Mouse (Mus musculus) forebrain, postnatal 0 days (tissue): ENCODE data around the gene Dbx1. TPM values are rescaled to one million over a fixed set of nuclear protein-coding genes. Genes with fewer than 3 reads are reported as not detected.

Experiments used
- ATAC-seq: fragments of 200-750 bp; cut with Nextera tagmentation; 2 replicates; pipeline ENCODE4 v1.8.0; 2017; ENCODE audit warnings: mild to moderate bottlenecking, moderate library complexity
- DNase-seq: peaks from one replicate; pipeline ENCODE4 v3.0.0-alpha.2; 2015
- H3K27ac ChIP-seq: fragments of 300-500 bp; sonication (generic); 2 replicates; pipeline ENCODE4 v1.5.1; 2014; ENCODE audit warnings: low read depth, mild to moderate bottlenecking, antibody characterized with exemption, low read length, moderate library complexity, mixed read lengths
- H3K27me3 ChIP-seq: fragments of 300-500 bp; sonication (generic); 2 replicates; pipeline ENCODE4 v1.6.1; 2014; ENCODE audit warnings: mild to moderate bottlenecking, low read length, mixed read lengths; ENCODE audit not compliant: insufficient read depth
- H3K36me3 ChIP-seq: fragments of 300-500 bp; sonication (generic); 2 replicates; pipeline ENCODE4 v1.6.1; 2014; ENCODE audit warnings: mild to moderate bottlenecking, moderate library complexity; ENCODE audit not compliant: insufficient read depth
- H3K4me1 ChIP-seq: fragments of 300-500 bp; sonication (generic); 2 replicates; pipeline ENCODE4 v1.6.1; 2014; ENCODE audit warnings: antibody characterized with exemption; ENCODE audit not compliant: insufficient read depth
- H3K4me2 ChIP-seq: fragments of 300-500 bp; sonication (generic); 2 replicates; pipeline ENCODE4 v1.6.1; 2014; ENCODE audit warnings: low read depth, mild to moderate bottlenecking, moderate library complexity
- H3K4me3 ChIP-seq: fragments of 300-500 bp; sonication (generic); 2 replicates; pipeline ENCODE4 v1.5.1; 2014; ENCODE audit warnings: low read depth, low read length, mixed read lengths
- H3K9ac ChIP-seq: fragments of 300-500 bp; sonication (generic); 2 replicates; pipeline ENCODE4 v1.6.1; 2014; ENCODE audit warnings: mild to moderate bottlenecking
- H3K9me3 ChIP-seq: fragments of 300-500 bp; sonication (generic); 2 replicates; pipeline ENCODE4 v1.6.1; 2016; ENCODE audit warnings: low read length
- CTCF ChIP-seq: sonication (generic); IDR thresholded peaks from 2 replicates; pipeline ENCODE4 v1.5.1; 2016; ENCODE audit warnings: antibody characterized with exemption, control low read depth, low read depth
- WGBS: fragments of 180-500 bp; shearing (Covaris S2); extraction: QIAGEN DNeasy Blood & Tissue Kit; methylation state at CpG from one replicate; pipeline ENCODE4 v1.1.7; 2014; 5-methylcytosine and 5-hydroxymethylcytosine counted together
- polyA plus RNA-seq: library from polyadenylated mRNA; unstranded; fragments of >200 nt; fragmentation: Nextera tagmentation; extraction: Ambion mirVana; gene quantifications from 2 replicates; pipeline ENCODE4 v1.2.1, GENCODE M21; 2015
- total RNA-seq: library from RNA; depleted of rRNA; stranded (reverse); fragments of >200 nt; gene quantifications from 2 replicates; pipeline ENCODE4 v1.2.3, GENCODE M21; 2014

Dbx1 gene
- total and polyA plus RNA-seq, 2 experiments from 2014 or later: 0.33 to 0.61 TPM

DNA sequence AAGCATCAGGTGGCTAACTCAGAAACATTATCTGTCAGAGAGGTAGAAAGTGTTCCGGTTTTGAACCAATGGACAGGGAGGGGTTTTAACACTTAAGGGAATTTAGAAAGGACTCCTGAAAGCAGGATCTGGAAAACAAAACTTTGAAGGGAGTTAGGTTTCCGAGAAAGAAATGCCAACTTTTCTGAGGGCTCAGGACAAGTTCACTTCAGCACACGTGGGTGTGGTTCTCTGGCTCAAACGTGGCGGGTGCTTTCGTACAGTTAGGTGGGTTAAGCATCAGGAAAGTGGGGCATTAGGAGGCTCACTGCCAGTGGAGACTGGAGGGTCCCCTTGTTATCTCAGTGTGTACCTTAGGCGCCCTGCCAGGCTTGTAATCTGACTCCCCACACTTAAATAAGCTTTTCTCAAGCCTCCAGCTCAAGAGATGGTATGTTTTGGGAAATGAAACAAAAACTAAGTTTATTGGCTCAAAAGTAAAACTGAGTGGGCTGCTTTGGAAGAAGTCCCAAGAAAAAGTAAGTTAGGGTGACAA, 25.9 kb upstream of the Dbx1 start:
- TF ChIP-seq CTCF: no peak
- peaks cover 20% of the 10 kb centered on the region for H3K27me3 ChIP-seq
- WGBS: 10% methylated on average over 7 of the region's 7 CpGs

DNA sequence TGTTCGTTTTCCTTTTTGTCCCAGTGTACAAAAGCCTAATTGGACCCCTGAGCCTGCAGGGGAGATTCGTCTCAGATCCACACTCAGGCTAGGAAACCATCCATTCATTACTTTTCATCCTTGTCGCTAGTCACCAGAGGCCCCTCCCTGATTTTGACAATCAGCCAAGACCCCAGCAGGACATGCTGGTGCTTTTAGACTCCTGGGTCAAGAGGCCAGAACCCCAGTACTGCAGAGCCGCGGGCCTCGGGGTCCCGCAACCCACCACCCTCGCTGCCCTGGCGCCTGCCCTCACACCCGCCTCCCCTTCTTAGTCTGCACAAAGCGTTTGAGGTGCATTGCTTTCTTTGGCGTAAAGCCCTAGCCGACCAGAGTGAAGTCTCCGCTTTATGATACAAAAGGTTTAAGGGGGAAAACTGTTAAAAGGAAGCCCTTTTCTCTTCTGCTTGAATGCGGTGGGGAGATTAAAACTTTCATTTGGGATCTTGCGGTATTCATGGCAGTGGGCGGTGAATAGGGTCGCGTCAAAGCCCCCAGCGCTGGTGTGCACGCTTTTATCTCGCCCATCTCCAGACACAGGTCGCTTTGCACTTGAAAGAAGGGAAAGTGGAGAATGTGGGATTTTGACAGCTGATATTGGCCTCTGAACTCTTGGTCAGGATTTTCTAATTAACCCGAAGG, 25.3 kb upstream of the Dbx1 start:
- no peak for DNase-seq
- Histone ChIP-seq H3K4me2 (no peak overlapping the region), H3K36me3 (no peaks in the 10 kb centered on the region), H3K4me1 (no peaks in the 10 kb centered on the region), H3K9ac (no peak overlapping the region), H3K9me3 (no peaks in the 10 kb centered on the region), H3K4me3 (no peak overlapping the region), H3K27ac (no peak overlapping the region), H3K27me3 (peaks cover 20% of the 10 kb centered on the region)
- WGBS: 1% methylated on average over 24 of the region's 24 CpGs
- ATAC-seq: no peak
- no peak for TF ChIP-seq CTCF

More for the DNA sequence above, 25.9 kb upstream of the Dbx1 start:
- H3K9ac ChIP-seq: no peak overlapping the region
- H3K36me3 ChIP-seq: no peaks in the 10 kb centered on the region
- H3K4me3 ChIP-seq: no peak overlapping the region
- H3K4me1 ChIP-seq: no peaks in the 10 kb centered on the region
- DNase-seq (no peak), ATAC-seq (no peak)
- no peak overlapping the region for H3K27ac ChIP-seq
- no peaks in the 10 kb centered on the region for H3K9me3 ChIP-seq
- H3K4me2 ChIP-seq: no peak overlapping the region

GRCm38 (mm10) chr7:49640709-49641305, 4.2 kb upstream of the Dbx1 start:
- DNase-seq (no peak), ATAC-seq (no peak)
- Histone ChIP-seq H3K9me3 (0 out of 2 replicates have a peak, but pooled peaks cover 3% of the 10 kb centered on the region), H3K27ac (no peak overlapping the region), H3K4me1 (no peaks in the 10 kb centered on the region), H3K27me3 (peaks cover 64% of the 10 kb centered on the region), H3K4me2 (no peak overlapping the region), H3K36me3 (no peaks in the 10 kb centered on the region), H3K9ac (no peak overlapping the region), H3K4me3 (no peak overlapping the region)
- WGBS: 13% methylated on average over 3 of the region's 3 CpGs
- TF ChIP-seq CTCF: no peak

GRCm38 (mm10) chr7:49639864-49640708, 3.4 kb upstream of the Dbx1 start:
- Histone ChIP-seq H3K4me2 (no peak overlapping the region), H3K27ac (no peak overlapping the region), H3K36me3 (no peaks in the 10 kb centered on the region), H3K4me1 (no peaks in the 10 kb centered on the region), H3K4me3 (no peak overlapping the region), H3K9me3 (no peaks in the 10 kb centered on the region), H3K27me3 (peaks cover 70% of the 10 kb centered on the region), H3K9ac (no peak overlapping the region)
- no peak for TF ChIP-seq CTCF
- no peak for ATAC-seq
- DNase-seq: peak; percentile 21
- 10% methylated on average over 18 of the region's 18 CpGs for WGBS

- DNase-seq (peak; percentile 10), ATAC-seq (no peak)
- Histone ChIP-seq H3K4me3 (no peak overlapping the region), H3K27ac (no peak overlapping the region), H3K9me3 (no peaks in the 10 kb centered on the region), H3K4me1 (no peaks in the 10 kb centered on the region), H3K27me3 (peaks cover 77% of the 10 kb centered on the region), H3K9ac (no peak overlapping the region), H3K36me3 (no peaks in the 10 kb centered on the region), H3K4me2 (no peak overlapping the region)
- WGBS: 3% methylated on average over 35 of the region's 35 CpGs
- no peak for TF ChIP-seq CTCF
These were observed 2.5 kb upstream of the Dbx1 start for GRCm38 (mm10) chr7:49638941-49639776.

- H3K27me3 ChIP-seq: peaks cover 88% of the 10 kb centered on the region
- TF ChIP-seq CTCF: no peak
- H3K4me3 ChIP-seq: no peak overlapping the region
- H3K4me1 ChIP-seq: no peaks in the 10 kb centered on the region
- no peak overlapping the region for H3K4me2 ChIP-seq
- no peak overlapping the region for H3K9ac ChIP-seq
- 2% methylated on average over 21 of the region's 21 CpGs for WGBS
- H3K36me3 ChIP-seq: no peaks in the 10 kb centered on the region
- ATAC-seq (no peak), DNase-seq (peak; percentile 40)
- no peaks in the 10 kb centered on the region for H3K9me3 ChIP-seq
- H3K27ac ChIP-seq: no peak overlapping the region
These were observed 1.4 kb upstream of the Dbx1 start for GRCm38 (mm10) chr7:49637851-49638663.
